Mouse (Mus musculus): ENCODE results near the gene Cstad.

Gene Cstad

GRCm38 (mm10) chr2:30629038-30629761, 34.4 kb downstream of the Cstad start:
- no peak for ATAC-seq (ENCODE audit: low TSS enrichment)

- ATAC-seq (ENCODE audit: low TSS enrichment), result no peak
Measured at GRCm38 (mm10) chr2:30629860-30630259, 35.0 kb downstream of the Cstad start.

- no peak for ATAC-seq (ENCODE audit: low TSS enrichment)
Measured at GRCm38 (mm10) chr2:30636266-30636671, 41.4 kb downstream of the Cstad start.

GRCm38 (mm10) chr2:30637991-30638390, 43.2 kb downstream of the Cstad start:
- no peak for ATAC-seq (ENCODE audit: low TSS enrichment)

- ATAC-seq (ENCODE audit: low TSS enrichment), result peak; percentile 55; the same call in 1 of the 2 replicates
Measured at GRCm38 (mm10) chr2:30640021-30640481, 45.2 kb downstream of the Cstad start.

GRCm38 (mm10) chr2:30642810-30643209, 48.0 kb downstream of the Cstad start:
- no peak for ATAC-seq (ENCODE audit: low TSS enrichment)

- no peak for ATAC-seq (ENCODE audit: low TSS enrichment)
Measured at GRCm38 (mm10) chr2:30643422-30643821, 48.6 kb downstream of the Cstad start.

- ATAC-seq (ENCODE audit: low TSS enrichment), result 0 out of 2 replicates have a peak, but pooled peaks have one; percentile 9
Measured at GRCm38 (mm10) chr2:30646833-30647232, 52.0 kb downstream of the Cstad start.

- peak; percentile 89 for ATAC-seq (ENCODE audit: low TSS enrichment)
Measured at GRCm38 (mm10) chr2:30647303-30647881, 52.6 kb downstream of the Cstad start.

GRCm38 (mm10) chr2:30647882-30648494, 53.1 kb downstream of the Cstad start:
- ATAC-seq (ENCODE audit: low TSS enrichment), result peak; percentile 32; the same call in 1 of the 2 replicates

- ATAC-seq (ENCODE audit: low TSS enrichment), result no peak
Measured at GRCm38 (mm10) chr2:30650249-30650648, 55.4 kb downstream of the Cstad start.

- ATAC-seq (ENCODE audit: low TSS enrichment), result no peak
Measured at GRCm38 (mm10) chr2:30651831-30652230, 57.0 kb downstream of the Cstad start.

- no peak for ATAC-seq (ENCODE audit: low TSS enrichment)
Measured at GRCm38 (mm10) chr2:30652581-30653037, 57.8 kb downstream of the Cstad start.

GRCm38 (mm10) chr2:30653046-30653445, 58.2 kb downstream of the Cstad start:
- no peak for ATAC-seq (ENCODE audit: low TSS enrichment)

GRCm38 (mm10) chr2:30654158-30654557, 59.3 kb downstream of the Cstad start:
- ATAC-seq (ENCODE audit: low TSS enrichment), result peak; percentile 25; the same call in 1 of the 2 replicates

GRCm38 (mm10) chr2:30654582-30654981, 59.7 kb downstream of the Cstad start:
- no peak for ATAC-seq (ENCODE audit: low TSS enrichment)

GRCm38 (mm10) chr2:30655746-30656145, 60.9 kb downstream of the Cstad start:
- ATAC-seq (ENCODE audit: low TSS enrichment), result no peak

- no peak for ATAC-seq (ENCODE audit: low TSS enrichment)
Measured at GRCm38 (mm10) chr2:30656711-30657555, 62.1 kb downstream of the Cstad start.

- no peak for ATAC-seq (ENCODE audit: low TSS enrichment)
Measured at GRCm38 (mm10) chr2:30657674-30658479, 63.0 kb downstream of the Cstad start.

GRCm38 (mm10) chr2:30658480-30658843, 63.6 kb downstream of the Cstad start:
- peak; percentile 51 for ATAC-seq (ENCODE audit: low TSS enrichment)
